Mouse (Mus musculus) neural tube, embryonic 11.5 days (tissue): ENCODE data around the gene Akap17b. TPM values are rescaled to one million over a fixed set of nuclear protein-coding genes. Genes with fewer than 3 reads are reported as not detected.
"Not testable (repeated sequence)": the region's sequence is repeated elsewhere in the genome, so short reads cannot be mapped to it uniquely, and the experiment has no call there.

Source experiments
- ATAC-seq: fragments of 200-750 bp; cut with Nextera tagmentation; 2 replicates; pipeline ENCODE4 v1.8.0; 2017; ENCODE audit warnings: moderate number of reproducible peaks, mild to moderate bottlenecking, moderate TSS enrichment, moderate library complexity; ENCODE audit not compliant: insufficient read depth, low FRiP score, low TSS enrichment
- DNase-seq: peaks from one replicate; pipeline ENCODE4 v3.0.0-alpha.2; 2015; ENCODE audit warnings: low spot score
- H3K27ac ChIP-seq: fragments of 300-500 bp; sonication (generic); 2 replicates; pipeline ENCODE4 v1.5.1; 2014; ENCODE audit warnings: low read depth, mild to moderate bottlenecking, low read length
- H3K27me3 ChIP-seq: fragments of 300-500 bp; sonication (generic); 2 replicates; pipeline ENCODE4 v1.6.1; 2014; ENCODE audit warnings: mild to moderate bottlenecking, low read length, mixed read lengths; ENCODE audit not compliant: control insufficient read depth, insufficient read depth
- H3K36me3 ChIP-seq: fragments of 300-500 bp; sonication (generic); 2 replicates; pipeline ENCODE4 v1.6.1; 2014; ENCODE audit warnings: mild to moderate bottlenecking, low read length, moderate library complexity, mixed read lengths; ENCODE audit not compliant: control insufficient read depth, insufficient read depth
- H3K4me1 ChIP-seq: fragments of 300-500 bp; sonication (generic); 2 replicates; pipeline ENCODE4 v1.6.1; 2014; ENCODE audit warnings: low read length, mixed read lengths; ENCODE audit not compliant: control insufficient read depth, insufficient read depth
- H3K4me2 ChIP-seq: fragments of 300-500 bp; sonication (generic); 2 replicates; pipeline ENCODE4 v1.6.1; 2014; ENCODE audit warnings: low read depth, mild to moderate bottlenecking, moderate library complexity
- H3K4me3 ChIP-seq: fragments of 300-500 bp; sonication (generic); 2 replicates; pipeline ENCODE4 v1.5.1; 2014; ENCODE audit warnings: low read depth, low read length
- H3K9ac ChIP-seq: fragments of 300-500 bp; sonication (generic); 2 replicates; pipeline ENCODE4 v1.6.1; 2014; ENCODE audit warnings: mild to moderate bottlenecking, low read length
- H3K9me3 ChIP-seq: fragments of 300-500 bp; sonication (generic); 2 replicates; pipeline ENCODE4 v1.6.1; 2016; ENCODE audit warnings: low read length; ENCODE audit not compliant: control insufficient read depth
- WGBS: fragments of 180-500 bp; shearing (Covaris S2); extraction: QIAGEN DNeasy Blood & Tissue Kit; methylation state at CpG from one replicate; pipeline ENCODE4 v1.1.7; 2014; 5-methylcytosine and 5-hydroxymethylcytosine counted together
- polyA plus RNA-seq: library from polyadenylated mRNA; unstranded; fragments of >200 nt; fragmentation: Nextera tagmentation; extraction: Ambion mirVana; gene quantifications from 2 replicates; pipeline ENCODE4 v1.2.1, GENCODE M21; 2014

Gene Akap17b
- polyA plus RNA-seq, 1 experiment from 2014 or later = 4.3 TPM

- H3K4me2 ChIP-seq = no peak overlapping the region
- WGBS = 86% methylated on average over 4 of the region's 4 CpGs
- no peaks in the 10 kb centered on the region for H3K36me3 ChIP-seq
These were observed 41.2 kb downstream of the Akap17b start for GRCm38 (mm10) chrX:36604040-36604439.

GRCm38 (mm10) chrX:36602926-36603325 lies 42.3 kb downstream of the Akap17b start:
- Histone ChIP-seq H3K36me3 (no peaks in the 10 kb centered on the region), H3K4me3 (no peak overlapping the region), H3K4me2 (no peak overlapping the region), H3K27ac (no peak overlapping the region), H3K9ac (no peak overlapping the region), H3K9me3 (no peaks in the 10 kb centered on the region), H3K27me3 (no peaks in the 10 kb centered on the region), H3K4me1 (peaks cover 4% of the 10 kb centered on the region; the same call in 1 of the 2 replicates)
- 90% methylated on average over 2 of the region's 2 CpGs for WGBS
- no peak for ATAC-seq
- DNase-seq = no peak

More at GRCm38 (mm10) chrX:36604040-36604439, 41.2 kb downstream of the Akap17b start:
- H3K9ac ChIP-seq = no peak overlapping the region
- no peaks in the 10 kb centered on the region for H3K9me3 ChIP-seq
- H3K27me3 ChIP-seq = no peaks in the 10 kb centered on the region
- no peak overlapping the region for H3K27ac ChIP-seq
- DNase-seq (no peak), ATAC-seq (no peak)
- H3K4me1 ChIP-seq = peaks cover 4% of the 10 kb centered on the region; the same call in 1 of the 2 replicates
- H3K4me3 ChIP-seq = no peak overlapping the region

GRCm38 (mm10) chrX:36600066-36600465 lies 45.1 kb downstream of the Akap17b start:
- peak overlapping the region; percentile 9; the same call in 1 of the 2 replicates for H3K4me2 ChIP-seq
- H3K36me3 ChIP-seq = no peaks in the 10 kb centered on the region
- 72% methylated on average over 8 of the region's 8 CpGs for WGBS
- H3K9me3 ChIP-seq = no peaks in the 10 kb centered on the region
- ATAC-seq (no peak), DNase-seq (no peak)
- no peaks in the 10 kb centered on the region for H3K27me3 ChIP-seq
- H3K4me1 ChIP-seq = peaks cover 4% of the 10 kb centered on the region; the same call in 1 of the 2 replicates
- no peak overlapping the region for H3K9ac ChIP-seq
- H3K27ac ChIP-seq = no peak overlapping the region
- no peak overlapping the region for H3K4me3 ChIP-seq

GRCm38 (mm10) chrX:36599656-36600055 lies 45.5 kb downstream of the Akap17b start:
- 54% methylated on average over 3 of the region's 3 CpGs for WGBS
- ATAC-seq (no peak), DNase-seq (peak; percentile 11)
- Histone ChIP-seq H3K4me1 (peaks cover 4% of the 10 kb centered on the region; the same call in 1 of the 2 replicates), H3K27ac (no peak overlapping the region), H3K4me2 (peak overlapping the region; percentile 51), H3K9ac (peak overlapping the region; percentile 80; the same call in 1 of the 2 replicates), H3K36me3 (no peaks in the 10 kb centered on the region), H3K9me3 (no peaks in the 10 kb centered on the region), H3K27me3 (no peaks in the 10 kb centered on the region), H3K4me3 (peak overlapping the region; percentile 66)

- Histone ChIP-seq H3K9ac (peak overlapping the region; percentile 80), H3K36me3 (no peaks in the 10 kb centered on the region), H3K4me2 (peak overlapping the region; percentile 51), H3K9me3 (no peaks in the 10 kb centered on the region), H3K4me1 (peaks cover 4% of the 10 kb centered on the region; the same call in 1 of the 2 replicates), H3K27ac (no peak overlapping the region), H3K4me3 (peak overlapping the region; percentile 66), H3K27me3 (no peaks in the 10 kb centered on the region)
- 0 out of 2 replicates have a peak, but pooled peaks have one; percentile 21 for ATAC-seq
- DNase-seq = peak; percentile 28
- 30% methylated on average over 14 of the region's 14 CpGs for WGBS
These were observed 46.3 kb downstream of the Akap17b start for GRCm38 (mm10) chrX:36598861-36599344.

- no peak for DNase-seq
- 28% methylated on average over 38 of the region's 41 CpGs for WGBS
- Histone ChIP-seq H3K4me1 (peaks cover 4% of the 10 kb centered on the region; the same call in 1 of the 2 replicates), H3K4me2 (peak overlapping the region; percentile 51), H3K9ac (peak overlapping the region; percentile 80), H3K36me3 (no peaks in the 10 kb centered on the region), H3K27me3 (no peaks in the 10 kb centered on the region), H3K27ac (peak overlapping the region; percentile 70; the same call in 1 of the 2 replicates), H3K9me3 (no peaks in the 10 kb centered on the region), H3K4me3 (peak overlapping the region; percentile 66)
- ATAC-seq = peak; percentile 58
These were observed 46.8 kb downstream of the Akap17b start for GRCm38 (mm10) chrX:36598390-36598810.

- 16% methylated on average over 40 of the region's 45 CpGs for WGBS
- Histone ChIP-seq H3K27me3 (no peaks in the 10 kb centered on the region), H3K4me3 (peak within 1 kb of the TSS; percentile 66), H3K4me1 (peaks cover 4% of the 10 kb centered on the region; the same call in 1 of the 2 replicates), H3K9me3 (no peaks in the 10 kb centered on the region), H3K9ac (peak within 1 kb of the TSS; percentile 80), H3K36me3 (no peaks in the 10 kb centered on the region), H3K27ac (peak within 1 kb of the TSS; percentile 70; the same call in 1 of the 2 replicates), H3K4me2 (peak within 1 kb of the TSS; percentile 51)
- DNase-seq = peak; percentile 89
- ATAC-seq = peak; percentile 93
These were observed 47.3 kb downstream of the Akap17b start, which contains the start of gene Pgrmc1 for GRCm38 (mm10) chrX:36597707-36598389. TSS of gene Pgrmc1 (plus strand) at chrX:36598206.

- not testable (repeated sequence) for H3K4me2 ChIP-seq, H3K27ac ChIP-seq, H3K36me3 ChIP-seq, H3K4me1 ChIP-seq, H3K9me3 ChIP-seq, DNase-seq, H3K9ac ChIP-seq, ATAC-seq, H3K4me3 ChIP-seq, H3K27me3 ChIP-seq
- 82% methylated on average over 3 of the region's 5 CpGs for WGBS
These were observed 48.6 kb downstream of the Akap17b start for GRCm38 (mm10) chrX:36596483-36597120.
